Mouse (Mus musculus) A20 (cell line): ENCODE measurements around the gene Tlr13.
"Not testable (repeated sequence)": the region's sequence is repeated elsewhere in the genome, so short reads cannot be mapped to it uniquely, and the experiment has no call there.

Experiments
- DNase-seq: peaks from one replicate; pipeline ENCODE4 v3.0.0-alpha.2; 2011; ENCODE audit warnings: low read depth, low spot score

The Tlr13 gene

GRCm38 (mm10) chrX:106185706-106186105 lies 42.7 kb downstream of the Tlr13 start:
- no peak for DNase-seq

DNA sequence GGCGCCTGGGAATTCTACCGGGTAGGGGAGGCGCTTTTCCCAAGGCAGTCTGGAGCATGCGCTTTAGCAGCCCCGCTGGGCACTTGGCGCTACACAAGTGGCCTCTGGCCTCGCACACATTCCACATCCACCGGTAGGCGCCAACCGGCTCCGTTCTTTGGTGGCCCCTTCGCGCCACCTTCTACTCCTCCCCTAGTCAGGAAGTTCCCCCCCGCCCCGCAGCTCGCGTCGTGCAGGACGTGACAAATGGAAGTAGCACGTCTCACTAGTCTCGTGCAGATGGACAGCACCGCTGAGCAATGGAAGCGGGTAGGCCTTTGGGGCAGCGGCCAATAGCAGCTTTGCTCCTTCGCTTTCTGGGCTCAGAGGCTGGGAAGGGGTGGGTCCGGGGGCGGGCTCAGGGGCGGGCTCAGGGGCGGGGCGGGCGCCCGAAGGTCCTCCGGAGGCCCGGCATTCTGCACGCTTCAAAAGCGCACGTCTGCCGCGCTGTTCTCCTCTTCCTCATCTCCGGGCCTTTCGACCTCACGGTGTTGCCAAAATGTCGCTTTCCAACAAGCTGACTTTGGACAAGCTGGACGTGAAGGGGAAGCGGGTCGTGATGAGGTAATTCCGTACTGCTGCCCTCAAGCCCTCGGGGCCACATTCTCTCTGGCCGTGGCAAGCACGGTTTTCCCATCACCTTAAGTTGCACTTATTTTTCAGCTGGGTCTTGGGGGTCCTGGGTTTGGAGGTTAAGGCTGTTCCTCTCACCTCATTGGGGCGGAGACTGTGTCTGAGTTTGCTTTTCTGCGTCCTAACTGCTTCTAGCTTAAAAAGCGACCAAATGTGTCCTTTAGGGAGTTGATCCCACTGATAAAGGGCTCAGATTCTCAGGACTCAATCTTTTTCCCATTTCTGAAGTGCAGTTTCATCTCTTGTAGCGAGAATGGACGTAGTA lies 44.0 kb downstream of the Tlr13 start, which contains the start of gene Pgk1:
Pgk1 (plus strand) TSS at position 388 of the 937 bp plus-strand sequence.
- DNase-seq = peak; percentile 93

DNA sequence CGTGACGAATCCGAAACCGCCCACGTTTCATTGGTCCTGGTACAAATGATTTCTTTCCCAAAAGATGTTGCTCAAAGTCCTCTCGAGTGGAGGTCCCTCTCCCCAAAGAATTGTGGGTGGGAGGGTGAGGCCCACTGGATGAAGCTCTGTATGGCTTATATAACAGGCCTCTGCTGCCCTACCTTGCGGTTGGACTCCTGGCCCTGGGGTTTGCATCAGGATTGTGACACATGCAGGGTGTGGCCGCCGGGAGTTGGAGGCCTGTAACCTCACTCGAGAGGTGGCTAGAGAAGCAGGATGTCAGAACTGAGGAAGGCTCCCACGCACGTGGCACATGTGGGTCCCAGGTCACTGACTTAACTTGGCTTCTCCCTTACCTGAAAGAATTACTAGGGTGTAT lies 44.7 kb downstream of the Tlr13 start:
- DNase-seq = peak; percentile 23

DNA sequence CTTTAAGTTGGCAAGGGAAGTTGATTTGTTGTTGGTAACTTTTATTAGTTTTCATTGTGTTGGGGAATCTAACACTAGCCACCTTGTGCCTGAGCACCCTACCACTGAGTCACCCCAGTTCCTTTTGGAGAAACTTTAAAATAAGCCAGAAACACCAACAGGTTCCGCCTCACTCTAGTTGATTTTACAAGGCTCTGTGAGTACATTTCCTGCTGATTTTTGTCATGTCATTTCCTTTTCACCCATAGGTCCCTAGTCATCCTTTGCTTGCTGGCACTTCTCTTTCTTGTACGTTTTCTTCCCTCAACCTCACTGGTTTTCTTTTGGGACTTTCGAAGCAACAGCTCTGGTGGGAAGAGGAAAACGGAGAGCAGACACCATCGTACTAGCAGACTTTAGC lies 46.4 kb downstream of the Tlr13 start:
- DNase-seq = no peak

DNA sequence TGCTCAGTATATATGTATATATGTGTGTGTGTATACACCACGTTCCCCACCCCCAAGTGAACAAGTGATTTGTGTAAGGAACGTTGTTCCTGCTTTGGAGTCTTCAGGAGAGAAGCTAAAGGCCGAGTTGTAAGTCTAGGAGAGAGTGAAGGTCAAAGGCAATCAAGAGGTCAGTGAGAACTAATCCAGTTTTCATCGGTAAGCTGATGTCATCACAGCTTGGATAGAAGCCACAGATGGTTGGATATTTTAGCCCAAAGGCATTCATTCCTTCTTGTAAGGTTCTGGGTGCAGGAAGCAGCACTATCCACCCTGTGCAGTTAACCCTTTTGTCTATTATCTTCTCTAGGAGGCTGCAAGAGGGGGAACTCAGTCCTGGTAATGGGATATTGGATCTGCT lies 47.1 kb downstream of the Tlr13 start:
- DNase-seq = no peak

- not testable (repeated sequence) for DNase-seq
Observed at GRCm38 (mm10) chrX:106194361-106194760, 51.4 kb downstream of the Tlr13 start.

DNA sequence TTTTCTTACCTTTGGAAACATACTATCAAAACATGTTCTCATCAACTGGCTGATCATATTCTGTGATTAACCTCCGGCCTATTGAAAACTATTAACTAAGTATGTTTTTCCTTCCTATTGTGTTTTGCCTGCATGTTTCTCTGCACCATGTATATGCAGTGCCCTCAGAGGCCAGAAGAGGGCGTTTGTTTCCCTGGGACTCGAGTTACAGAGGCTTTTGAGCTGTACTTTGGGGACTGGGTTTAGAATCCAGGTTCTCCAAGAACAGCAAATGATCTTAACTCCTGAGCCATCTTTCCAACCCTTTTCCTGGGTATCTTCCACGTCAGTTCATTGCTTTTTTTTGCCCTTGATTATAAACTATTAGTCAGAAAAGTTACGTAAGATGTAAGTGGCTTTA lies 54.3 kb downstream of the Tlr13 start:
- no peak for DNase-seq

- no peak for DNase-seq
Observed at GRCm38 (mm10) chrX:106198904-106199303, 55.9 kb downstream of the Tlr13 start.

DNA sequence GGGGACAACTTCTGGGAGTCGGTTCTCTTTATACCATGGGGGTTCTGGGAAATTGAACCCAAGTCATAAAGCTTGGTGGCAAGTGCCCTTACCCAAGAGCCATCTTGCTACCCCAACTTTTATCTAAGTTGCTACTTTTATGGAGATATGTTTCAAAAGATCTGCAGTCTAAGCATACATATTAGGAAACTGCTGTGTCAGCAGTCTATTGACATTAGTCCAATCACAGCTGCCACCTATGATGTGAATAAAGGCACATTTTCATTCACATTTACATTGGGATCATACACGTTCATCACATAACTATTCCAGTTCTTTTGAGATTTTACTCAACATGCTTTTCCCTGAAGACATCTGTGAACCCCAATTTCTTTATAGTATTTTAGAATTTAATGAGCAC lies 66.1 kb downstream of the Tlr13 start:
- no peak for DNase-seq
